Mouse (Mus musculus) Muller cell, postnatal 12 days (primary cell): ENCODE measurements around the gene Mb.
"Not testable (repeated sequence)": the region's sequence is repeated elsewhere in the genome, so short reads cannot be mapped to it uniquely, and the experiment has no call there.

Experiments
- DNase-seq: peaks from one replicate; pipeline ENCODE4 v3.0.0-alpha.2; 2015; ENCODE audit errors: inconsistent ontology term

Gene Mb

DNA sequence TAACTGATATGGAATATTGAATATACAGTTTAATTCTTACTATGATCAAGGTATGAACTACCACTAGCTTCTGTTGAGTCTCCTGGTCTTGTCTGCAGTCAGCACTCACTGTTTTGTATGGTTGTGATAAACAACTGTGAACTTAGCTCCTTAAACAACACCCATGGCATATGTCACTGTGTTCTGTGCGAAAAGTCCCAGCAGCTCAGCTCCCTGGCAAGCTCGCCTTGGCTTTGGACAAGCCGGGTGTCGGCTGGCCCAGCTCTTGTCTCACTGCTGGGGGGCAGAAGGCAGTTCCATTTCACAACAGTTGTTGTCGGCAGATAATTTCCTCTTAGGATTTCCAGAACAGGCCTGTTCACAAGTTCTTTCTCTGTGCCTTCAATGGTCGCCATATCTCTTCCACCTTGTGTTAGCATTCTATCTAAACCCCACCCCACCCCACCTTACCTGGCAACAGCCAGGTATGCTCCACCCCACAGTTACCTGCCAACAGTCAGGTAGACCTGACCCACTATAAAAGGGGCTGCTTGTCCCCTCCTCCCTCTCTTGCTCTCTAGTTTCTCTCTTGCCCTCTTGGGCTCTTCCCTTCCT lies 14.9 kb upstream of the Mb start:
- DNase-seq, result no peak

- no peak for DNase-seq
Observed at GRCm38 (mm10) chr15:77062746-77063145, 12.3 kb upstream of the Mb start.

GRCm38 (mm10) chr15:77059416-77059815 lies 8.9 kb upstream of the Mb start:
- DNase-seq, result not testable (repeated sequence)

DNA sequence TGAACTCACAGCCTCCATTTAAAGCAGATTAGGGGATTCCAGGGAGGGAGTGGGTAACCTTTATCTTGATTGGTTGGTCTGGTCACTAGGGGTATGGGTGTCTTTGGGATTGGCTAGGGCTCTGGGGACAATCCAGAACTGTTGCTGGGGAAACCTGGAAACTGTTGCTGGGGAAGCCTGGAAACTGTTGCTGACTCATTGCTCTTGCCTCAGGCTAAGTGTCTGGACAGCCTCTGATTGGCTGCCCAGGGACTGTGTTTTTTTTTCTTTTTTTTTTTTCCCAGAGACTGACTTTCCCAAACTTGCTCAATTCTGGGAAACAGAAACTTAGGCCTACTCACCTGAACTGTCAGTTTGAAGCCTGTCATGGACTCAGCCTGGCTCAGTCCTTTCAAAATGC lies 8.1 kb upstream of the Mb start:
- peak; percentile 57 for DNase-seq

DNA sequence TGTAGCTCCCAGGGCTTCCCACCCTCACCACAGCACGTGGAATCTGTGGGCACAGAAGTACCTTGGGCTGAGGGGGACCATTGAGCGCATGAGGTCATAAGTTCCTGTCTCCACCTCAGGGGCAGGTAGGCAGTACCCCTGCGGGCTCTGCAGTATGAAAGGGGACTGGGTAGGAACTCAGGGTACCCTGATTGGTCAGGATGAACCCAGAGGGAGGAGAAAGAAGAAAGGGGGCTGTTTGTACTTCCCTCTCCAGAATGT lies 6.3 kb upstream of the Mb start:
- no peak for DNase-seq

DNA sequence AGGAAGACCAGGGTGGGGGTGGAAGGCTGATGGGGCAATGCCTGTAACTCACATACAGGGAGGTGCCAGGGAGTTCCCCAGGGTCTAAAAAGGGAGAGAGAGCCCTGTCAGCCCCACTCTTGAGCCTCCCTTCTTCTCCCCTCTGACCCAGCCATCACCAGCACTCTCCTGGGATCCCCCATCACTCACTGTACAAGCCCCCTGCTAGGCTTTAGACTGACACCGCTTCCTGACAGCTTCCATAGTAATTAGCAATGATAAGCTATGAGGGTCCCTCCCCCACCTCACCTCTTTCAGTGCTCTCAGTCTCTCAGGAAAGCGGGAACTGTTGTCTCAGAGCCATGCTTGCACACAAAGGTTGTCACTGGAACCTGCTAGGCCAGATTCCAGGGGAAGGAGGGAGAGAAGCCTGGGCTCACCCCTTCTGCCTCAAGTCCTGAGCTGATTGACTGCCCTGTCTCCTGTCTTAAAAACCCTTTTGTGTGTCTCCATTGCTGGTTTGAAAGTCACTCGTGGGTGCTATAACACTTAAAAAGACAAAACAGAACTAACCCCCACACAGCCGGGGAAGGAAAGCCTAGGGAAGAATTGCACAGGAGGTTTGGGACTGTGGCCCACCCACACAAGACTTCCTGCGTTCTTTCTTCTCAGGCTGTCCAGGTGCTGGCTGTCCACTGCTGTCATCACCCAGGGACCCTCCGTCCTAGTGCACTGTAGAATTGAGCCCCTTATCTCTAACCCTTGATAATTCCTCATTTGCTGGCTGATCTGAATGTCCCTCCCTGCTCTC lies 5.7 kb upstream of the Mb start:
- peak; percentile 50 for DNase-seq

DNA sequence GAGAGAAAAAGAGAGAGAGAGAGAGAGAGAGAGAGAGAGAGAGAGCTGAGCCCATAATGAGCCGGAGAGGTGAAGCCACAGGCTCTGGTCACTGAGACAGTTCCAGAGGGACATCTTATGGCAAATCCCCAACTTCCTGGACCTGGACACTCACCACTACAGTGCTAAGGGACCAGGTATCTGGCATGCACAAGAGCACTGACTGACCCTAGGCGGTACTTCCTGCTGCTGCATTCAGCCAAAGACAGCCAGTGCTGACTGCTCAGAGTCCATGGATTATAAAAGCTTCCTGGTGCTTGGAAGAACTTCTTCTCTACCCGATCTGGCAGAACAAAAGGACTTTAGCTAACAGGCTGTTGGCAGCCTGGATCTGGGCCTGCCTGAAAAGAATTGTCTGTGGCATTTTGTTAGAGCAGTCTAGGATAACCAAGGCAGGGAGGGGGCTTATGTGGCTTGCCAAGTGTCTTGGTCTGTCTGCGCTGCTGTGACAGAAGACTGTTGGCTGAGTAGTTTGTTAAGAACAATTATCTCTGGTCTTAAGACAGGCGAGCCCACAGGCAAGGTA lies 4.2 kb upstream of the Mb start:
- DNase-seq, result peak; percentile 67

DNA sequence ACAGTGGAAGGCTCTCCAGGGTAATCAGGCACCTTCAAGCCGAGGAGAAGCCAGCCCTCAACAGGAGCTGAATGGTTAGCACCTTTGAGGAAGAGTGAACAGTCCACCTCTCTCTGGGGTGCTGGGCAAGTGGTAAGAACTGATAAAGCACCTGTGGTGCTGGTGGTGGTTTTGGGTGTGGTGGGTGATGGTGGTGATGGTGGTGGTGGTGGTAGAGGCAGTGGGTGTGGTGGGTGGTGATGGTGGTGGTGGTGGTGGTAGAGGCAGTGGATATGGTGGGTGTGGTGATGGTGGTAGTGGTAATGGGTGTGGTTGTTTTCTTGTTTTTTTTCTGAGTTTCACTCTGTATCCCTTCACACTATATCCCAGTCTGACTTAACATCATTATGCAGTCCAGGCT lies 2.6 kb upstream of the Mb start:
- DNase-seq, result no peak

DNA sequence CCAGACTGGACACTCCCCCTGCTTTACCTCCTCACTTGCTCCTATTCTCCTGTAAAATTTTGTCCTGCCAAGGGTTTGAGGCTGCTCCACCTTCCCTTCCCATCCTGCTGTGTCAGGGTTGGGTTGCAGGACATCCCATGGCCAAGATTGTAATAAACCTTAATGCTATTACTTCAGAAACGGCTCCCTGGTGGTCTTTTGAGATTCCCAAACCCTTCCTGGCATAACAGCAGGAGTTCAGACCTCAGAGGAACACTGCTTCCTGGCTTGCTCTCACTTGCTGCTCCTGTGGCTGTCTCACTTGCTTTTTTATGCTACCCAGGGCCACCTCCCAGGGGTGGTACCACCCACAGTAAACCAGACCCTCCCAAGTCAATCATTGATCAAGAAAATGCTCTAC lies 1.7 kb upstream of the Mb start:
- DNase-seq, result no peak

DNA sequence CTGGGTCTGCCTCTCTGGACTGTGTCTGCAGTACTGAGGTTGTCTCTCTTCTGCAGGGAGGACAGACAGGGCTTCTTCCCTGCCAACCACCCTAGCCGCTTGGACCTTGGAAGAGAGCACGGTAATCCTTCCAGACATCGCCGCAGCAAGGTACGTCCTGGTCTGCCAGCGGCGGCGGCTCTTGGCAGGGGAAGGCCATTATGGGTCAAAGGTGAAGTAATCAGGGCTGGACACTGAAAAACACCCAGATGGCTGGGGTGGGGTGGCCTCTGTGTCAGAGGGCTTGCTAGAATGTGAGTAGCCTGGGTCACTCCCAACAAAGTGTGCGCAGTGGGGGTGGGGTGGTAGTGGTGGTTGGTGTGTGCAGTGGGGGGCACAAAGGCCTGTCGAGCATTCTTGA lies 4.9 kb downstream of the Mb start:
- no peak for DNase-seq

DNA sequence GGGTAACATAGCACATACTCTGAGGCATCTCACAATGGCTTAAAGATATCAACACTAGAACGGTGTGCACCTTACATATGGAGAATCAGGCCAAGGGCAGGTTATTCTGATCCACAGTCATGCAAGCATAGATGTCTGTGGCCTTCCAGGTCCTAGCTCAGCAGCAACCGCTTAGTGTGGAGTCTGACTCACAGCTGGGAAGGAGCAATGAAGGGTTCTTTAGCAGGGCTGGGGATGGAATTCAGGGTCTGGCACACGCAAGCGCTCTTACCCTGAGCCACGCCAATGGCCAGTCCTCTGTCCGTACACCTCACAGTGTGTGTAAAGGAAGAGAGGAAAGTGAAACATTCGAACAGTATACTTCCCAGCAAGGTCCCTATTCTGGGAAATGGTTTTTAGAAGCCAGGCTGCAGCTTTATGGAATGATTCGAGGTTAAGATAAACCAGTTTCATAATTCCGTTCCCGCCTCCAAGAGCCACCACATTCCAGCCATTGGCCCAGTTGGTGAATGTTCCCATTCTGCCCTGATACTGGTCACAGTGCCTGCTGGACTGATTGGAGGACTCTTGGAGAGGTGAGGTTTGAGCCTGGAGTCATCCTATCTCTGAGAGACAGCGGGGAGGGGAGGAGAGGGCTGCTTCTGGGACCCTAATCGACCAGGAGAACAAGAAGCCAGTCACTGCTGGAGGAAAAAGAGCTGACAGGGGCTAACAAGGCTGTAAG lies 5.7 kb downstream of the Mb start, which contains the start of gene Apol6:
Gene Apol6, plus strand, starts transcription at position 133 of the 724 bp plus-strand sequence.
- peak; percentile 43 for DNase-seq

DNA sequence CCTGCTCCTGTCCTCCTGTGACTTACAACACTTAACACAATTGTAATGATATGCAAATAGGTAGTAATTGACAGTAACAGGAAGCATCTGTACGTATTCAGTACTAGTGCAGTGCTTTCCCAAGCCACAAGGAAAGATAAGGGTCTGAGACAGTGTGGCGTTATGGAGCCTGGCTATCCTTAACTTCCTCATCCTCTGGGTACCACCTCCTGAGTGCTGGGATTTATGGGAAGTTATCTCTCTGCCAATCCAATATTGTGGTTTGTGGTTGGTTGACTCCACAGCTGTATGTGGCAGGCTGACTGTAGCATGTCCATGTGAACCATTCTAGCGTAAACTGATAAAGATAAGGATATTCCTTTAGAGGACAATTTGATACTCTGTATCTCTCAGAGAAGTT lies 9.7 kb downstream of the Mb start:
- DNase-seq, result no peak

DNA sequence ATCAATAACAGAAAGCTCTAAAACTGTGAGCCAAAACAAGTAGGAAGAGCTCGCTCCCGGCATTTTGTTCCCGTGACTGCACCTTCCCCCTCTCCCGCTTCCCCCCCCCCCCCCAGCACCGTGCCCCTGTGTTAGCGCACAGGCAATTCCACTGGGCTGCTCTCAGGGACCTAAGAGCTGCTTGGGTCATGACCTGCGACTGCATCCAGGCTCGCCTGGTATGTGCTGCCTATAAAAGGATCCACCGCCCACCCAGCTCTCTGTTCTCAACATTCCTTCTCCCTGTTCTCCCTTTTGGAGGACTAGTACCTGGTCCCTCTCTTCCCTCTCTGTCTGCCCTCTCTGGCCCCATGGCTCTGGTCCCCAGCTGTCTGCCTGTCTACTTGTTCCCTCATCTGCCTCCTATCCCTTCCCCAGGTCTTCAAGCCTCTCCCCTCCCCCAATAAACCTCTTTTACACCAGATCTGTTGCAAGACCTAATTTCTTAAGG lies 11.2 kb downstream of the Mb start:
- DNase-seq, result no peak

DNA sequence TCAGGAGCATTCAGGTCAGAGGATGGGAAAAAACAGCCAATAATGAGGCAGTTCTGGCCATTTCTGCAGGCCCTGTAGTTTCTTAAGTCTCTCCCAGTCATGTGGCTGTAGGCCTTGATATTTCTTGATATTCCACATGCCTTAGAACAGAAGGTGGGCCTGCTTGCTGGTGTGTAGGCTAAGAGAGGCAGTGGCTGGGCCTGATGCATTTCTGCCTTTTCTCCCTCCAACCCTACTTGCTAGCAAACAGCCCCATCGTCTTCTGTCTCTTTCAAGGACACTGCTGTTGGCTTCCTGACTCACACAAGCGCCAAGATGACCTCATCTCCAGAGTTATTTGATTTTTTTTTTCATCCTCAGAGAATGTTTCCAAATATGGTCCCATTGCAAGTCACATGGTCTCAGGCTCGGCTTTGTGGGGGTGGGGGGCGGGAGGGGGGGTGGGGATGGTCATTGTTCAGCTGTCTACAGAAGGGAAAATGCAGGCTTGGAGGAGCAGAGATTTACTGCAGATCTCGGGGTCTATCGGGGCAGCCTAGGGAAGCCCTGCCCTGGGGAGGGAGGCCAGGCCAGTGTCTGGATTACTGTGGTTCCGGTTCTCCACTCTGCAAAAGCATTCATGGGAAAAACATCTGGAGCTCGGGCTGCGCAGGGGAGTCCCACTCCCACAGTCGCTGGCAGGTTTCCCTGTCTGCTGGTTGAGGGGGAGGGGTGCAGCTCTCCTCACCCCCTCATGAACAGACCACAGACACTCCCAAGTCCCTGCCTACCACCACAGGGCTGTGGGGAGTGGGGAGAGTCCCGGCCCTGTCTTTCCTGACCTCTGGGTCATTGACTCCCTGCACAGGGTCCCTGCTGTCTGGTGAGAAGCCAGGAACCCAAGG lies 12.9 kb downstream of the Mb start:
- DNase-seq, result peak; percentile 82

- DNase-seq, result no peak
Observed at GRCm38 (mm10) chr15:77036989-77037277, 13.5 kb downstream of the Mb start.

DNA sequence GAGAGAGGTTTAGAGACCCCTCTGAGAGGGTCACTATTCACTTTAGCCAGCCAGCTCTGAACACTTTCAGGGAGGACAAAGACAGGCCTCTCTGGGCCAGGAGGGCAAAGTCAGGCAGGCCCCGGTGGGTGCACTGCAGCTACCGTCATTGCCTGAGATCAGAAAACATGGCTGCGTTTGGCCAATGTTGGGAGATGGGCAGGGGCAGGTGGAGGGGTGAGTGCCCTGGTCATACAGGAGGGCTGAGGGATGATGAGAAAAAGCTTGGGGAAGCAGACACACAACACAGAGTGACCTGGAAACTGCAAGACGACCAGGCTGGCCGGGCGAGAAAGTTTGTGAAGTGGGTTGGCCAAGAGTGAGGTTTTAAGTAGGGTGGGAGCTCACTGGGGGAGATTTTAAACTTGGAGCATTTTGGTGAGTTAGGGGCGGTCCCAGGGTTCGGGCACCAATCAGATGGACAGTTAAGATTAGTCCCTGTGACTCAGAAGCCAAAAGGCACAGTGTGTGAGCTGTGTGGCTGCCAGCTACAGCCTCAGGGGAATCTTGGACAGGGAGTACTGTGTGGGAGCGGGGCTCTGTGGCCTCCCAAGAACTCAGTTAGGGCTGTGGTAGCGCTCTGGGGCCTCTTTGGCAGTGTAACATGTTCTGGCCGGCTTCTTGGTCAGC lies 14.0 kb downstream of the Mb start:
- DNase-seq, result peak; percentile 91

- DNase-seq, result no peak
Observed at GRCm38 (mm10) chr15:77035643-77036042, 14.8 kb downstream of the Mb start.

- DNase-seq, result no peak
Observed at GRCm38 (mm10) chr15:77034526-77034925, 15.9 kb downstream of the Mb start.

DNA sequence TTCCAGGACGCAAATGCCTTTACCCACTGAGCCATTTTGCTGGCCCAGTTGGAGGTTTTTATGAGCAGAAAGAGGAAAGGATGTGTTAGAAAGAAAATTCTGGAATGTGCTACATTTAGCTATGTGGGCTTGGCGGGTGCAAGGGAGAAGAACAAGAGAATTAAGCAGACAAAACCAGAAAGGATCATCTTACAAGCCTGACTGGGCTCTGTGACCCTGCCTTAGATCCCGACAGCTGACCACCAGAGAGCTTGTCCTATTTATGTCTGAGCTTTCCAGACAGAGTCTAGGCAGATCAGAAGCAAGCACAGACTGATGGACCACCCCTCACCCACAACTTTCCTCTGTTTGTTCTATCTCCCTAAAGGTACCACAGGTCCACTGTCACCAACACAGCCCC lies 19.2 kb downstream of the Mb start:
- DNase-seq, result peak; percentile 65

- peak; percentile 73 for DNase-seq
Observed at GRCm38 (mm10) chr15:77029331-77029991, 21.0 kb downstream of the Mb start.

DNA sequence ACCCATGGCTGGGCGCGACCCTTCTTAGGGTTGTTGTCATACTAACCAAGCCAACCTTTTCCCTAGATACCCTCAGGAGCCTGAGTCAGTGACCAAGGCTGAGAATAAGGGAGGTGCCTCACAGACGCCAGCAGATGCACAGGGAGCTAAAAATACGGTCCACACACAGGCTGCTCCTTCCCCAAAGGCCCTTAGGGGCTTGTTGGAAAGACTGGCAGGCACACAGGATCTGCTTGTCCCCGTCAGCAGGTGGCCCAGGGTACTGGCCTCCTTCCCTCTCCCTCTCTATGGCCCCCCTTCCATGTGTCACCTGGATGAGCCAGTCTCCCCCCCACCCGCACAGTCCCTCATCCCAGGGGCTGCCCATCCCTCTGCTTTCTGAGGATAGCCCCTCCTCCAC lies 22.8 kb downstream of the Mb start:
- no peak for DNase-seq
